ENCODE assay signal across 8 mouse cellular contexts in genomic region chr5:124113030-124113429, GRCm38 (mm10). TPM values are rescaled to one million over a fixed set of nuclear protein-coding genes. Genes with fewer than 3 reads are reported as not detected.
DNase-seq lines count a peak whose midpoint lies in the region; ATAC-seq and TF ChIP-seq lines count a peak whose summit lies in the region.

No protein-coding gene starts in this region.

- peak overlapping the region; percentile 77 for H3K9ac ChIP-seq in heart, embryonic 14.5 days (ENCODE audit: low read length)

- H3K4me1 ChIP-seq in heart, embryonic 14.5 days (ENCODE audit: control insufficient read depth in 2 of 2, insufficient read depth in 2 of 2, low read length in 2 of 2): peaks cover 18 to 19% of the 10 kb centered on the region in 2 experiments
- H3K4me1 ChIP-seq in small intestine, adult 2 months (ENCODE audit: control insufficient read depth, insufficient read depth, insufficient read length, low read length): peaks cover 20% of the 10 kb centered on the region

- no peak for ATAC-seq in cerebellum, adult (ENCODE audit: insufficient number of reproducible peaks, low FRiP score, low TSS enrichment)
- ATAC-seq in heart, embryonic 14.5 days (ENCODE audit: insufficient number of reproducible peaks, insufficient read depth, low FRiP score, low read depth): no peak

- 16% methylated on average over 14 of the region's 14 CpGs for WGBS in heart, embryonic 14.5 days
- WGBS in small intestine, adult 2 months: 13% methylated on average over 14 of the region's 14 CpGs

- TF ChIP-seq POLR2A in small intestine, adult 2 months (IDR thresholded peaks at IDR 0.05; ENCODE audit: low read depth, low read length): no peak

- TF ChIP-seq CTCF in small intestine, adult 2 months (IDR thresholded peaks at IDR 0.05; ENCODE audit: extremely low read depth, insufficient read length, insufficient replicate concordance, low read depth, low read length): no peak; the same call in 1 of the 2 replicates

- peak overlapping the region; percentile 79 to 81 for H3K4me3 ChIP-seq in heart, embryonic 14.5 days (ENCODE audit: control insufficient read depth in 1 of 2, insufficient read depth in 1 of 2, low read depth in 1 of 2, low read length in 2 of 2)
- H3K4me3 ChIP-seq in small intestine, adult 2 months (ENCODE audit: low read depth, low read length): peak overlapping the region; percentile 86

- no peaks in the 10 kb centered on the region for H3K9me3 ChIP-seq in heart, embryonic 14.5 days (ENCODE audit: control insufficient read depth, low read length)

- peak overlapping the region; percentile 88 for H3K4me2 ChIP-seq in heart, embryonic 14.5 days (ENCODE audit: low read length)

- DNase-seq in cerebellum, adult 11 months: peak; percentile 59
- peak; percentile 52 for DNase-seq in R1 (ENCODE audit: low read depth, low spot score)
- peak; percentile 72 for DNase-seq in embryo, embryonic 10 days (ENCODE audit: low spot score)
- peak; percentile 73 for DNase-seq in kidney, postnatal 14 days
- peak; percentile 51 for DNase-seq in lung, postnatal 14 days

- H3K36me3 ChIP-seq in heart, embryonic 14.5 days (ENCODE audit: control insufficient read depth, insufficient read depth, low read length): peaks cover 20% of the 10 kb centered on the region
- peaks cover 3% of the 10 kb centered on the region; the same call in 1 of the 2 replicates for H3K36me3 ChIP-seq in small intestine, adult 2 months (ENCODE audit: control insufficient read depth, insufficient read depth, low read length)

- no peaks in the 10 kb centered on the region for H3K27me3 ChIP-seq in heart, embryonic 14.5 days (ENCODE audit: control insufficient read depth, insufficient read depth, low read length)
- H3K27me3 ChIP-seq in small intestine, adult 2 months (ENCODE audit: control insufficient read depth, insufficient read depth, low read length): no peaks in the 10 kb centered on the region

- H3K27ac ChIP-seq in heart, embryonic 14.5 days (replicated peaks in 1 of 2; ENCODE audit: control insufficient read depth in 1 of 2, insufficient read depth in 1 of 2, low read depth in 2 of 2, low read length in 2 of 2): peak overlapping the region; percentile 18 to 88; a peak in 2 of 4 replicates
- peak overlapping the region; percentile 50 for H3K27ac ChIP-seq in small intestine, adult 2 months (ENCODE audit: insufficient read depth, low read depth, low read length)

RNA-seq across cellular contexts. Expression of gene Ogfod2, which starts 0.9 kb away (rescaled TPM):
- polyA plus RNA-seq in heart, embryonic 14.5 days (2014; fragmentation: Nextera tagmentation; extraction: Ambion mirVana): 15.0 and 15.6 TPM in 2 replicates
- 44.0 and 48.7 TPM in 2 replicates for polyA plus RNA-seq in small intestine, adult 2 months (2012; rRNA removed)

RNA-seq across cellular contexts. Expression of gene Arl6ip4, which starts 2.9 kb away (rescaled TPM):
- polyA plus RNA-seq in heart, embryonic 14.5 days (2014; fragmentation: Nextera tagmentation; extraction: Ambion mirVana): 63.0 and 66.2 TPM in 2 replicates
- polyA plus RNA-seq in small intestine, adult 2 months (2012; rRNA removed): 12.7 and 19.6 TPM in 2 replicates

RNA-seq across cellular contexts. Expression of gene Abcb9, which starts 17.4 kb away (rescaled TPM):
- 0.81 and 0.97 TPM in 2 replicates for polyA plus RNA-seq in heart, embryonic 14.5 days (2014; fragmentation: Nextera tagmentation; extraction: Ambion mirVana)
- polyA plus RNA-seq in small intestine, adult 2 months (2012; rRNA removed): 11.9 and 21.2 TPM in 2 replicates
